Mouse (Mus musculus) ovary, postnatal 36 days (tissue): ENCODE measurements at regions not wholly inside any gene's neighbourhood (a gene's known extent, or its start where the extent isn't known, plus 50 kb on each side); places are given as distances from the start of the nearest gene placed in this dataset.

Experiments
- DNase-seq: peaks from one replicate; pipeline ENCODE4 v3.0.0; 2022; ENCODE audit warnings: low spot score, mixed read lengths

DNA sequence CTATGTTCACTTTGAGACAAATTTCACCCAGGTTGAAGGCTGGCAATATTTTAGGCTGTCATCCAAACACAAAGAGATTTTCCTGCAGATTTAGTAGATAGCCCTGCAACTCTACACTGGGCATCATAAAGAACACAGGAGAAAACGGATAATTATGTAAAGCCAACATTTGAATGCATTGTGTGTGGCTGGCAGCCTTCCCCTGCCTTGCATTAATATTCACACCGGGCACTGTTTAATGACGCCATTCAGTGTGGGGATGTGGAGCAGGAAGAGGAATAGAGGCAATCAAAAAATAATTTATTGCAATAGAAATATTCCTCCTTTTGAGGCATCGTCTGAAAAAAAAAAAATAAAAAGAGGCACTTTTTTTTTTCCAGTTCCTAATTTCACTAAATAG, 105.7 kb downstream of the Samd5 start:
- no peak for DNase-seq

DNA sequence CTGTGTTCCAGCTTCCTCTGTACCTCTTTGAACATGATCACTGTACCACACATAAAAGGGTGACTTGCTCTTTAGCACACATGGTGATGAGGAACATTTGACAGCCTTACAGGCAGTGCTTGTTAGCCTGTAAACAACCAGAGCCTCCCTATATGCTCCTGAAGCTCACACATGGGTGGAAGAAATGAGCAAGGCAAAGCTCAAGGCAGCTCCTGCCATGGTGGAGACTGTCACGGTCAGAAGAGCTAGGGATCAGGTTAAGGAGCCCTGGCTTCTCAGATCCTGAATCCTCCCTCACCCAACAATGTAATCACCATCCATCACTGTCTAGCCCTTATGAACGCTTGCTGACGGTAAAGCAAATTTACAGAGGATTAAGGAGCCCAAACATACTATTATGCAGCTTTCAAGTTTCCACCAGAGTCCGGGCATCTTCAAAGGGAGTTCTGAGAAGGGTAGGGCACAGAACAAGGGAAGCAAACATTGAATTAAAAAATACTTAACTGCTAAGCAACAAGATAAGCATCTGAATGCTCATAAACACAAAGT, 117.4 kb downstream of the Samd5 start:
- no peak for DNase-seq

DNA sequence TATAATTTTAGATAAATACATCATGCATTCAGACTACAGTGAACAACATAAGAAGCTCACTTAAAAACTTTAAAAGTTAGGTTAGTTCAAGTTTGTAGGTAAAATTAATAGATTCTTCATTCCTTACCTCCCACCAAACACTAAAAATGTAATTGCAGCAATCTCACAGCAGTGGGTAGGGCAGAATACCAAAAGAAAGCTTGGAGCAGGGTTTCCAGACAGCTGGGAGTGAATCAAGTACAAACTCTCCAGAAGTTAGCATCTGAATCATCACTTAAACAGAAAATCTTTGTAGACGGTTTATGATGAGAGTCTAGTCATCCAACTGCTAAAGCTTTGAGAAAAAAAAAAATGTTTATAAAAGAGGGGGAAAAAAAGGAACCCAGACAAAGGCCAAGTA, 117.9 kb downstream of the Samd5 start:
- DNase-seq: no peak

DNA sequence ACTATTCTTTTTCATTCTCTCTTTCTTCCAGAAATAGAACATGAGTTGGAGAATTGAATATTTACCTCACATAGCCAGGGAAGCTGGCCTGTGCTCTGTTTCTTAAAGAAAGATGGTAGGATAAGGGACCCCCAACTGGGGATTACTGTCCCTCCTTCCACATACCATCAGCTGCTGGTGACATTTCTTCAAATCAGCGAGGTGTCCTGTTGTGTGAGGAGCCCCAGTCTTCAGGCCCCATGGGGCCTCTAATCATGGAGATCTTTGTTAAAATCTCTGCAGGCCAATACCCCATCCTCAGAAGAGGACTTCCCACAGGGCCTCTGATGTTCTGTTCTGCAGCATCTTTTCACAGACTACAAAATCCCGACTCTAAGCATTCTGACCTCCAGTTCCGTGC, 121.1 kb downstream of the Samd5 start:
- no peak for DNase-seq

DNA sequence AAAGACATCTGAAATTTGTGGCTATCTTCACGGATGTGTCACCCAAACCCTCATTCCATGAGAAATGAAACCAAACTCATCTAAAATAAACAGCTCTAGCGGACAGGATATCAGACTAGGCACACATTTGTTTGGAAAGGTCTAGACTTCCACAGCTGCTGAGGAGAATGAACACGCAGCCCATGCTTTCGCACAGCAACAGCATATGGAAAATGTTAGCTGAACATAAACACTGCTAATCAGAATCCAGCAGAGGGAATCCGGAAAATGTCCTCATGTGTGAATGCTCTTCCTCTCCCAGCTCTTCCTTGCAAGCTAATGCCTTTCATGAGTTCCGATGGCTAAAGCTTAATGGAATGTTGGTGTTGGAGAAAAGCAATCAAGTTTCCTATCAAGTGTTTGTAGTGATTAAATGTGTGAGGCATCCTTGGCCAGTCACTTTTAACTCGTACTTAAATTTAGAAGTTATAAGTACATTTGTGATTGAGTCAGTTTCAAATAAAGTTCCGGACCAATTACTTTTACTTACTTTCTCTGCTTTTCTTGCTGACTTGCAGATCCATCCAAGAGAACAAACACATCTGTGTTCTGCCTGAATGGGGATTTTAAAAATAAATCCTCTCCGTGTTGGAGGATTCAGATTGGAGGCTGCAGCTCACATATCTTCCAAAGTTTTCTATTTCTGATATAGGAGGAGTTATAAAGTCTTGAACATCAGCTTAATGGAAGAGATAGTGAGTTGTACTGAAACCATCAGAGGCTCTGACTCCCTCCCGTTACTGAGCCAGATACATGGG, 124.9 kb downstream of the Samd5 start:
- DNase-seq: no peak

DNA sequence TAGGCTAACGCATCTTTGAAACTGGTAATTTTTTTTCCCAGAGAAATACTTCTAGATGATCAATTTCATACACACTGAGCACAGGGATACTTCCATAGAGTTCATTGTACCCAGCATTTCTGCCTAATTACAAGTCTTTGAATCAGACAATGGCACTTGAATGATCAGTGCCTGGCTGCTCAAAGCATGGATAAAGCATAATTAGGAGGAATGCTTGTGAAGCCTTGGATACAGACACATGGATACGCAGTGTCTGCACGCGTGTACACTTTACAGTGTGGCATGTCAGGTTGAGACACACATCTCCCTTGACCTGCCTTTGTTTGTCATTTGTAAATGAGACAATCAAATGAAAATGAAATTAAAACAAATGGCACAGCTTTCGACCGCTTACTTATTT, 129.2 kb downstream of the Samd5 start:
- no peak for DNase-seq

DNA sequence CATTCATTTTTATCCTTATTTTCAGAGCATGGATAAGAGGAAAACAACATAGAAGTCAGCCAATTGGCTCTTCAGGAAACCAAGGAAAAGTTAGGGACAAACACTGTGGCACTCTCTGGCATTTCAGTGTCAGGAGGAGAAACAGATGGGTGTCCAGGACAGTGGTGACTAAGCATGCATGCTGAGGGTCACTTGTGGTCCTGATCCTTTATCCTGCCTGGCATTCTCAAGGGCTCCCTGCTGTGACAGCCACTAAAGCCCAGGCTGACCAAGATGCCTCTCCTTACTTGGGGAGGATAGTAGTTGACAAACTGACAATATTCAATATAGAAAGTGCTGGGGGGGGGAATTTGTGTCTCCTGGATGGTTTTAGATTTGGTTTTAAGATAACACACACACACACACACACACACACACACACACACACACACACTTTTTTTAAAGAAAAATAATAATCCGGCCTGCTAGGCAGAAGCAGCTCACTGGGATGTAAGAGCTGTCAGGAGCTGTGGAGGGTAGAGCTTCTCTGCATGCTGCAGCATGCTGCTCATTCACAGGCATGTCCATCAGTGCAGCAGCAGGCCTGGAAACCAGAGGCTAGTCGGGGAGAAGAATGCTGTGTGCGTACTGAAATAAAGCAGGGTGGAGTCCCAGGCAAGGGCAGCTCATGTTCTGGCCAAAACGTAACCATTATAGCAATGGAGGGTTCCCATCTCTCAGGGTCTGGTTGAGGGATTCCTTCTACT, 130.8 kb downstream of the Samd5 start:
- DNase-seq: no peak

DNA sequence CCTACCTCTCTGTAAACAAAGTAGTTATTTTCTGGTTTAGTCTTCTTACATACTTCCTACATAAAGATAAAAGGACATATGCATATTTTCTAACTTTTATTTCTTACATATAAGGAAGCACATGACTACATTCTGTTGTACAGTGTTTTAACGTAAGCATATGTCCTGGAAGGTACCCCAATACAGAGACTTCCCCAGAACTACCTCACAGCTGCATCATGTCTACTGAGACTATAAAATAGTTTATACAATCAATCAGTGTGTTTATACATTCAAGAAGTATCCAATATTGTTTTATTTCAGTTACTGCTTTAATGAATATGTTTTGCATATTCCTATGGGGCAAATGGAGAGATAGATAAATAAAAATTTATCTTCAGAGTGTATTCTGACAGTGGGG, 133.4 kb downstream of the Samd5 start:
- no peak for DNase-seq

DNA sequence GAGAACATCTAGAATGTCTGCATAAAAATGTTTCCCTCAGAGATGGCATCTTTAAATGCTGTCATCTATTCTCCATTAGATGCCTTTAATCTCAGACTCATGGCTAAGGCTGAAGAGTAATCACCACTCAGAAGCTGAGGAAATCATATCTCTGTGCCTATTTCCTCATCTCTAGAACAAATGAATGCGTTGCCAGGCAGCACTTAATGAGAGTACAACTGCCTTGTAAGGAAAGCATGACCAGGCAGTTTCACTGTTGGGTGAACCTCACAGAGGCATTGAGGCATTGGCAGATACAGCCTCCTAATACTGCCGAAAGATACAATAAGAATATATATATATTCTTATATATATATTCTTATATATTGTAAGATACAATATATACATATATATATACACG, 137.3 kb downstream of the Samd5 start:
- DNase-seq: no peak

DNA sequence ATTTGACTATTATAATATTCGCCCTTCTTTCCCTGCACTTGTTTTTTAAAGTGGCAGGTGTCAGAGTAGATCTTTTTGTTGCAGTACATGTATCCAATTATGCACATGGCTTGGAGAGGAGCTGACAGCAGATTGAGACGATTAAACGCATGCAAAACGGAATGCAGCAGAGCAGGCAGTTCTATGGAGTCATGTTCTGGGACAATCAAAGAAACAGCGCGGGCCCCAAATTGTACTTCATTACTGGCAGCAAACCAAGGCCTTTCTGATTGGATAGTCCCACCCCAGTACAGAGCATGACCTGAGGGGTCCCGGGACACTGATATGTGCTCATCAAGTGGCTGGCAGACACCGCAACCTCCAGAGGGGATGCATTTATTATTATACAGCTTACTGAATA, 140.5 kb downstream of the Samd5 start:
- no peak for DNase-seq

DNA sequence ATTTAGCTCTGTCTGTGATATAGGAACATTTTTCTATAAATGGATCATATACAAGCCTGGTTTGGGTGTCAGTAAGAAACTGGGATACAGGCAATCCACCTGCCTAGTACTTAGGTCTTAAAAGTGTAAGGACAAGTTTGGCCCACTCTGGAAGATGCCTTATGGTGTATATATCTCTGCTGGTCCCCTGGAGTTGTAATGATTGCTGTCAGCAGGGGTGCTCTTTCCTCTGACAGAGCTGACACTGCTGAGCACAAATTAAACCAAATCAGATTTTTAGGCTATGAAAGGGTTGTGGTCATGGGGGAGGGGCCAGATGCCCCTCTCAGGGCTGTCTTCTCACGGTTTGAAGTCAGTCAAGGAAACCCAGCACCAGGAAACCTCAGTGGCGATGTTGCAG, 141.7 kb downstream of the Samd5 start:
- no peak for DNase-seq

DNA sequence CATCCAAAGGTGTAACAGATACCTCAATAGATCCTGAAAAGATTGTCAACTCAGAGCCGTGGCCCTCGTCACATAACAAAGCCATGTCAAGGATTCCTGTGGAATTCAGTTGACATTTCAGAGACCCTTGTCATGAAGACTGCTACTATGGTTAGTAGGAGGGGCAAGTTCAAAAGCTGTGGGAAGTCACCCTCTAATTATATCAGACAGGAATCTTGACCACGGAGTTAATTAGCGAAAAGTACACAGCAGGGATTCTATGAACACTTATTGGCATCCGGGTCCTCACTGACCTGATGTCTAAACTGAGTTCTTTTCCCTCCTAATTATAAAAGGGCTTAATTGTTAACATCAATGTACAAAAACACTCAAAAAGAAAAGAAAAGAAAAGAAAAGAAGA, 143.1 kb downstream of the Samd5 start:
- DNase-seq: no peak

DNA sequence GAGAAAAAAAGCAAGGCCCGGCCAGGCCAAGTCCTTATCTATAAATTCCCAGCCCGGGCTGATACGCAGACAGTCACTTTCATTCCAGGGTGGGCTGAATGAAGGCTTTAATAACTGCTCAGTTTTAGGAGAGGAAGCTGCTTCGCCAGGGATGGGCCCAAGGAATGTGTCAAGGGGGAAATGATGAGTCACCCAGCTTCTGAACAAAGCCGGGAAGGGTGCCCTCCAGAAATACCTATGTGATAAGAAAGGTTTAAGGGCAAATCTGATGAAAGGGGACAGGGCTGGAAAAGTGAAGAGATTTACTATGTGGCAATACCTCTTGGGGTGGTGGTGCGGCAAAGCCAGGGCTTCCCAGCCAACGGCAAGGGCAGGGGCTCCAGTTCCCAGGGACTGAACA, 145.6 kb downstream of the Samd5 start:
- DNase-seq: no peak

DNA sequence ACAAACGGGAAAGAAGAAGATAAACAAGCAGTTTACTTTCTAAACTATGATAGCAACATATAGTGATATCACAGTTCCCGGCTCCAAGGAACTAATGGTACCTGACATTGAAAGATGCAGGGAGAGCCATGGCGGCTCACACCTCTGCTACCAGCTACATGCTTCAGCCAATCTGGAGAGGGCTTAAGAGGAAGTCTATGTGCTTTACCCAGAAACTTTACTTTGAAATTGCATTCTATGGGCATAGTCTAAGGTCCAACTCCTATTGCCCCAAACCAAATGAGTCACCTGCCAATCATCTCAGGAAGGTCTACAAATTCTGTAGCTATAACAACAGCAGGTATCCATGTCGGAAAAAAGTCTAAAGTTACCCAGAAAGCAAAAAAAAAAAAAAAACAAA, 146.9 kb downstream of the Samd5 start:
- DNase-seq: no peak

DNA sequence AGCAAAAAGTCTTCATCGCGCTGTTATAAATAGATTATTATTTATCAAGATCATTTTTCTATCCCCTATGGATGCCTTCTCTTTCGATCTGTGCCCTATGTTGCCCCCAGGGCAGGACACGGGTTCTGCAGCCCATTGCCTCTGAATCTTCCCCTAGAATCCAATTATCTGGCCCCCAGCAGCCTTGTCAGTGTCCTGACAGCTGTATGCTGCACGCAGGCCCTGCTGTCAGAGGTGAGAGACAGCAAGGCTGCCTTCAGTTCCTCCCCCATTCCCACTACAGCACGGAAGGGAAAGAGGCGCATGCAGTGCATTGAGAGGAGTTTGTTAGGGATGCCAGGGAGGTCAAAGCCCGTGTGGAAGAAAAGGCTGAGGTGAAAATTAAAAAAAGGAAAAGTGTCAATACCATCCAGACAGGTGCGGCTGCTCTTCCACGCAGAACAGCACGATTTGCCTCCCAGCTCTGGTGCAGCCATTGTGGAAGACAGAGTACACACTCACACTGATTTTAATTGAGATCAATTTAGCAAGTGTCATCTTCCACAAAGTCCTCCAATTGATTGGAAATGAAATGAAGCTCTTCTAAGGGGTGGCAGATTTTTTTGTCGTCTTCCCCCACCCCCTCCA, 165.1 kb downstream of the Samd5 start:
- no peak for DNase-seq

DNA sequence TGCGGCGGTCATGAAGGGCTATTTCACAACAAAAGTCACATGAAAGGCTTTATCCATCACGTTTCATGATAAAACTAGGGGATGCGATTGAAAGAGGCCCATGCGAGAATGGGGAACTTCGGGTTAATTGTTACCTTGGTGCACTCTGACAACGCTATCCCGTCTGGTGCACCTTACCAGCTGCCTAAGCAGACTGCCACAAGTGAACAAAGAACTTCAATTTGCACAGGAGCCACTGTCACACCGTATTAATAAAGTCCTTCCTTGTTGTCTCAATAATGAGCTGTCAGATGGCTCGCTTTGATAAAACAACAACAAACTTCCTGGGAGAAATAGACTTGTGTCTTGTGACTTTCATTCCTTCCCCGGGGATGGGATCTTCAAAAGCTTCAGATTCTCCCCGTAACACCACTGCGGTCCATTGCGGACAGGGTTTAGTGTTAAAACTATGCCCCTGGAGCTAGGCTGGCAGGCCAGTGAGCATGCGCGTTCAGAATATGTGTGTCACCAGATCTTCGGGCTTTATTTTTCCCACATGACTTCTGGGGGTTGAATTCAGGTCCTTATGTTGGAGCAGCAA, 165.8 kb downstream of the Samd5 start:
- DNase-seq: no peak

DNA sequence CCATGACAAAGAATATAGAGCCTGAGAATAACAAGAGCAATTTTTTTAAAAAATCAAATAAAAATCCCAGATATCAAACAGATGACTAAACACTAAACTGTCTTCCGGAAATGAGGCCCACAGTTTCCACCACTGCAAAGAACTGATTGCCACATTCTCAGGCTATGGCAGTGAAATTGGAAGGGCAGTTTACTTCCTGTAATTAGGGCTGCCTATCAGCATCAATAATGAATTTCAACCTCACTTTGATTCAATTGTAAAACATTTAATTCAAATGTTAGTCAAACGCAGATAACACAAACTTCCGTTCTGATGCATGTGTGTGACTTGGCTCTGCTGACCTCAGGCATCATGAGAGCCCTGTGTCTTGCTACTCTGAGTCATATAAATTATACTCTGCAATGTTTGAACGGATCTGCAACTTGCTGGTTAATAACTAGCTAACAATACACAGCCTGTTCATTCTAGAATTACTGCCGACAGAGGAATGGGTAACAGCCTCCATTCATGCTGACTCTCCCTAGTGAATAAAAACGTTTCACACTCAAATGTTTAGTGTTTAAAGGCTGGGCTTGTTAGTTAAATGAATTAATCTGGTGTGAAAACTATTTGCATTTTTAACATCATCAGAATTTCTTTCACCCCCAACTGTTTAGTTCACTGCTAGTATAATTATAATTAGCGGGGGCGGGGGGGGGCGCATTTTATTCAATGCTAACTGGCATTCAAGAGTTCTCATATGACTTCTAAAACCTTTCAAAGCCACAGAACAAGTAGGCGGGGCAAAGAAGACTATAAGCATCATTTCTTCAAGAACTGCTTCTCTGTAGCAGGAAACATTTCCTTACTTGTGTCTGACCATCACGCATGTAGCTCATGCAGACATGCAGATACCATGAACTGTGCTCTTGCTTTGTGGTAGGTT, 171.2 kb downstream of the Samd5 start:
- DNase-seq: no peak

DNA sequence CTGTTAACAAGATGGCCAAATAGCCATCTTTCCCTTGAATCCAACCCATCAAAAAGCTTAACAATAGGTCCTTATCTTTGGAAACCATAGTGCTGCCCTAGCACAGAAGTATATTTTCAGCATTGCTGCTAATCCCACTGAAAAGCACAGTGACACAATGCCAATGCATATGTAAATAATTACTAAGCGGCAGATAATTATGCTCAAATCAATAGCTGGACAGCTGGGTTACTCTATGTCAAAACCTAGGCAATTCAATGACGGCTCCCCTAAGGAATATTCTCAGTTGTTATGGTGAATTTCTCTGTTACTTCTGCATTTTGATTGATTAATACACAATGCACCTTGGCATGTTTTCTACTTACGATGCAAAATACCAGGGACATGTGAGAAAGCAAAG, 176.5 kb downstream of the Samd5 start:
- no peak for DNase-seq

DNA sequence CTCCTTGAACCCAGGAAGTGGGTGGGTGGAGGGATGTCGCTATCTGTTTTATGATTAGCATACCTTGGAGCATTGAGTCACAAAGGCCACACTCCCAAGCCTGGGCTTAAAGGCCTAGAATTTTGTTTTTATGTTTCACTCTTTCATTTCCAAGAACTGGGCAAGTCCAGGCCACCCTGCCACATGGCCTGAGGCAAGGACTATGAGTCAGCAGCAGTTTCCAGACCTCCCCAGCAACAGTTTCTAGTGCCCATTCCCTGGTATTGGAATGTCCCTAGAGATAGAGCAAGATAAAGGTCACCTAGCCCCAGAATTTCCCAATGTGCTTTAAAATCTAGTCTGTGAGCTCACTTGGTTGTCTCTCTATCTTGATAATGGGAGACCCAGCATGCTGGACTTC, 178.0 kb downstream of the Samd5 start:
- no peak for DNase-seq

DNA sequence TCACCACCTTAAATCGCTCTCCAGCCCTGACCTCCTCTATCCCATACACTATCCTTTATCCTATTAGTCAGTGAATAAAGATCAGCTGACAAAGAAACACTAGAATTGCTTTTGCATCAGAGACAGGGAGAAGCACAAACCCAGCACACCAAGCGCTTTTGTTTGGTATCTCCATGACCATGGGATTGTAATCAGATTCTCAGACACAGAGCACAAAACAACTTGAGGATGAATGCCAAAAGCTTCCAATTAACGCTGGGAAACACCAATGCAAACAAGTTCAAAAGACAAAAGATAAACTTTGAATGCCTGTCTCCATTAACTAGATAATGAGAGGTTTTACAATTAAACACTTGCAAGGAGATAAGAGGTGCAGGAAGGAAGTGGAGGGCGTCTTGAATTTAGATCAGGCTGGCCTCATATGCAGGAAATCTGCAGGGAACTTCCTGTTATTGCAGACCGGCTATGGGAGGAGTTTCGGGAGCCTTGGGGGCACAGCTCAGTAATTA, 179.8 kb downstream of the Samd5 start:
- DNase-seq: no peak

DNA sequence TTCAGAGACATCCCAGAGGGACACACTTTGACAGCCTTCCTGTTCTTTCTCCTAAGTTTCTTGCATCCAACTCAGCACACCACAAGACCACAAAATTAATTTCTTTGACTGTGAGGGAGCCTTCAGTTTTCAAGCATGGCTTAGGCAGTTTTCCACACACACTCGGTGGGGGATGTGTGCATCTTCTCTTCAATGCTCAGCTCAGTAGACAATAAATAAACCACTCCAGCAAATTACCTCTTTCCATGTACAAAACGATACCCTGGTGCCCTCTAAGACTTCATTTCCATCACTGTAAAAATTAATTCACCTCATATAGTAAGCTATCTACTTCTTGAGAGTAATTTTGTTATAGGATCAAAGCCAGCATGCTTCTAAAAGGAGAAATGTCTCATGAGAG, 184.6 kb downstream of the Samd5 start:
- DNase-seq: no peak
